In the genomic region with DNA sequence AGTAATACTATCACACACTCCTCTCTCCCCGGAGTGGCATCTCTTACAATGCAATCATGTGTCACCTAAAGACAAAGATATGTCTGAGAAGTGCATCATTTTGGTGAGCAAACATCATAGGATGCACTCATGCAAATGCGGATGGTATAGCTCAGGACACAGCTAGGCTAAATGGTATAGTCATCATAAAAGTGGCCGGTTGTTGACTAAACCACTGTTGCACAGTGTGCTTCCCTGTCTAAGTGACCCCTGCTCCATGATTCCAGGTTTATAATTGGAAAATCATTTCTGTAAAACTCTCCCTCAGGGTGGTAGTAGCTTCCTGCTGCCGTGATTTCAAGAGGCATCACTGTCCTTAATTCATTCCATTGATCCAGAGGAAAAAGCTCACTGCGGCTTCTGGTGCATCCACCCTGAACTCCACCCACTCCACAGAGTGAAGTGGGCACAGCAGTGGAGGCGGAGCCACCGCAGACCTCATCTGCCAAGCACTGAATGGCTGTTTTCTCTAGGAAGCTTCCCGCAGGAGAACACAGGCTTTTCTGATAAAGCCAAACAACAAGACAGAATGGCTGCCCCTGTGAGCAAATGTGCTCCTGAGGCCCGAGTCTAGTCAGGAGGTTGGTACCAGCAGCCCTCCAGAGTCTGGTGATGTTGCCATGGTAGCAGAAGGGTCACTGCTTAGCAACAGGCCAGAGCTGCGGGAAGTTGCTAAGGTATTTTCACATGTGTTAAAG, we compare ENCODE assay signal across 9 mouse cellular contexts. TPM values are rescaled to one million over a fixed set of nuclear protein-coding genes. Genes with fewer than 3 reads are reported as not detected.
DNase-seq lines count a peak whose midpoint lies in the region.
"Had no signal": no experiment of that assay in that cellular context is flagged by ENCODE, and none has a peak within 500 bp of the region (broad histone marks: within the 10 kb centered on the region; RNA-seq: fewer than 3 reads in every experiment).

No protein-coding gene starts in this region.

- peak; percentile 28 for DNase-seq in cerebellum, postnatal 14 days
- DNase-seq in cerebellum, adult 8-10 months = no peak
- peak; percentile 18 to 25 for DNase-seq in frontal cortex, postnatal 25 days (ENCODE audit: low spot score in 2 of 2)
- peak; percentile 22 to 65 for DNase-seq in left cerebral cortex, adult 8-10 months (ENCODE audit: low spot score in 2 of 2)
- DNase-seq in retina, postnatal 1 day = peak; percentile 77
- DNase-seq in urinary bladder, postnatal 36 days (ENCODE audit: low spot score in 2 of 2) = no peak
- DNase-seq in kidney, postnatal 25 days = no peak
- no peak for DNase-seq in yolk sac, embryonic 10.5 days (ENCODE audit: low spot score)
- DNase-seq: adrenal gland, postnatal 36 days had no signal

RNA-seq across cellular contexts. Expression of gene Rpl10-ps3, which starts 38.9 kb away (rescaled TPM):
- 100 to 1,000 TPM; 353 to 500 (median 419) TPM for total RNA-seq in left cerebral cortex, adult 8-10 months (2022)

Comparison
In these comparisons a context has a peak if more than half of its experiments do, and no peak if none do; other contexts are left out.
1. DNase-seq: peak in cerebellum, postnatal 14 days (2 of 2), frontal cortex, postnatal 25 days (2 of 2), left cerebral cortex, adult 8-10 months (2 of 2) and retina, postnatal 1 day (single experiment); none in cerebellum, adult 8-10 months (single experiment), urinary bladder, postnatal 36 days (0 of 2), kidney, postnatal 25 days (0 of 2) and yolk sac, embryonic 10.5 days (single experiment).